Mouse (Mus musculus) lung, postnatal 0 days (tissue): Measurements from ENCODE around the gene Krtap9-3. TPM values are rescaled to one million over a fixed set of nuclear protein-coding genes. Genes with fewer than 3 reads are reported as not detected.
A peak's percentile ranks its signal among the peaks of the same experiment; 100 is the strongest.

Source experiments
- ATAC-seq: fragments of 200-750 bp; cut with Nextera tagmentation; 2 replicates; pipeline ENCODE4 v1.8.0; 2017; ENCODE audit warnings: moderate library complexity
- DNase-seq: peaks from one replicate; pipeline ENCODE4 v3.0.0-alpha.2; 2016; ENCODE audit warnings: low spot score
- H3K27ac ChIP-seq: fragments of 300-500 bp; sonication (generic); 2 replicates; pipeline ENCODE4 v1.5.1; 2014; ENCODE audit warnings: antibody characterized with exemption, mild to moderate bottlenecking, low read length, mixed read lengths
- H3K27me3 ChIP-seq: fragments of 300-500 bp; sonication (generic); replicated peaks from 2 replicates; pipeline ENCODE4 v1.6.1; 2014; ENCODE audit warnings: low read length, mixed read lengths; ENCODE audit not compliant: insufficient read depth
- H3K36me3 ChIP-seq: fragments of 300-500 bp; sonication (generic); 2 replicates; pipeline ENCODE4 v1.6.1; 2014; ENCODE audit warnings: low read length, mixed read lengths; ENCODE audit not compliant: insufficient read depth
- H3K4me1 ChIP-seq: fragments of 300-500 bp; sonication (generic); 2 replicates; pipeline ENCODE4 v1.6.1; 2014; ENCODE audit warnings: antibody characterized with exemption, low read depth, low read length, mixed read lengths; ENCODE audit not compliant: insufficient read depth
- H3K4me2 ChIP-seq: fragments of 300-500 bp; sonication (generic); replicated peaks from 2 replicates; pipeline ENCODE4 v1.6.1; 2014; ENCODE audit warnings: low read depth, mild to moderate bottlenecking, low read length, moderate library complexity, mixed read lengths
- H3K4me3 ChIP-seq: fragments of 300-500 bp; sonication (generic); 2 replicates; pipeline ENCODE4 v1.5.1; 2014; ENCODE audit warnings: low read depth, low read length
- H3K9ac ChIP-seq: fragments of 300-500 bp; sonication (generic); replicated peaks from 2 replicates; pipeline ENCODE4 v1.6.1; 2014; ENCODE audit warnings: low read depth, mild to moderate bottlenecking
- H3K9me3 ChIP-seq: fragments of 300-500 bp; sonication (generic); 2 replicates; pipeline ENCODE4 v1.6.1; 2016; ENCODE audit warnings: low read length, mixed read lengths
- CTCF ChIP-seq: IDR thresholded peaks from 2 replicates; pipeline ENCODE4 v1.5.1; 2016; ENCODE audit warnings: antibody characterized with exemption, mild to moderate bottlenecking
- EP300 ChIP-seq: IDR thresholded peaks from 2 replicates; pipeline ENCODE4 v1.6.1; 2016; ENCODE audit warnings: antibody characterized with exemption, mild to moderate bottlenecking, control low read depth
- WGBS: fragments of 180-500 bp; shearing (Covaris S2); extraction: QIAGEN DNeasy Blood & Tissue Kit; methylation state at CpG from one replicate; pipeline ENCODE4 v1.1.7; 2014; 5-methylcytosine and 5-hydroxymethylcytosine counted together
- polyA plus RNA-seq: library from polyadenylated mRNA; unstranded; fragments of >200 nt; fragmentation: Nextera tagmentation; extraction: Ambion mirVana; gene quantifications from 2 replicates; pipeline ENCODE4 v1.2.1, GENCODE M21; 2015

The Krtap9-3 gene
- polyA plus RNA-seq, 1 experiment from 2014 or later = not detected

DNA sequence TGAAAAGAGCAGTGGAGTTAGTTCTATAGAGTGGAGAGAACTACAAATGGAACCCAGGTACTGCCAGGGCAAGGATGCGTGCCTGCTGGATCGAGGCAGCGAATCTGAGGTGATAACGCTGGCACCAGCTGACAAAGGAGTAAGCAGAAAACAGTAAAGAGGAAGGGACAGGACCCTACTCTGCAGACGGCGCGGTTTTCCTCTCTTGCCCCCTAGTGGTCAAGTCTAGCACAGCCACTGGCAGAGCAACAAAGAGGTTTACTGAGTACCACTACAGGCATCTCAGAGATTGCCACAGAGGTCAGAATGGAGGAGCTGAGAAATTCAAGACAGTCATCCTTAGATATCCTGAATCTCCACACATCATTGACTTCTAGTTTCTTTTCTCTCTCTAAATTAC lies 23.8 kb downstream of the Krtap9-3 start:
- Histone ChIP-seq H3K27me3 (no peaks in the 10 kb centered on the region), H3K27ac (no peak overlapping the region), H3K4me2 (peak overlapping the region; percentile 32; the same call in 1 of the 2 replicates), H3K4me1 (no peaks in the 10 kb centered on the region), H3K36me3 (no peaks in the 10 kb centered on the region), H3K4me3 (no peak overlapping the region), H3K9me3 (no peaks in the 10 kb centered on the region), H3K9ac (no peak overlapping the region)
- TF ChIP-seq EP300 (no peak), CTCF (peak; percentile 92)
- WGBS = 0% methylated on average over 7 of the region's 7 CpGs
- peak; percentile 77 for ATAC-seq
- peak; percentile 83 for DNase-seq

DNA sequence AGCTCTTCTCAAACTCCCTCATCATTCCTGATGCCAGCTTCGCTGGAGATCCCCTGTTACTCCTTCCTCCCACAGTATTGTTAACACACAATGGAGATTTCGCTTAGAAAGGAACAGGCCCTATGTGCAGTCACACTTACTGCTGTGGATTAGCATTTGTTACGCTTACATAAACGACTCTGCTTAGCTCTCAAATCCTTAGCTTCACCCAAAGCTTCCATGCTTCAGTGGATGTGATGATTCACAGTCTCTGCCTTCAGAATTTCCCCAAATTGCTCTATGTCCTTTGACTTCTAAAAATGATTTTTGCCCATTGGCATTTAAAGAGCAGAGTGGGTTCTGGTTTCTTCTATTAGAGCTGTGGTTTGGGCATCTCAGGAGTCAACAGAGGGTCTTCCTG lies 24.7 kb downstream of the Krtap9-3 start:
- Histone ChIP-seq H3K4me3 (no peak overlapping the region), H3K27ac (no peak overlapping the region), H3K4me1 (no peaks in the 10 kb centered on the region), H3K9me3 (no peaks in the 10 kb centered on the region), H3K9ac (no peak overlapping the region), H3K27me3 (no peaks in the 10 kb centered on the region), H3K4me2 (no peak overlapping the region), H3K36me3 (no peaks in the 10 kb centered on the region)
- 60% methylated on average over 4 of the region's 4 CpGs for WGBS
- TF ChIP-seq EP300 = no peak
- TF ChIP-seq CTCF = no peak
- DNase-seq (no peak), ATAC-seq (no peak)

DNA sequence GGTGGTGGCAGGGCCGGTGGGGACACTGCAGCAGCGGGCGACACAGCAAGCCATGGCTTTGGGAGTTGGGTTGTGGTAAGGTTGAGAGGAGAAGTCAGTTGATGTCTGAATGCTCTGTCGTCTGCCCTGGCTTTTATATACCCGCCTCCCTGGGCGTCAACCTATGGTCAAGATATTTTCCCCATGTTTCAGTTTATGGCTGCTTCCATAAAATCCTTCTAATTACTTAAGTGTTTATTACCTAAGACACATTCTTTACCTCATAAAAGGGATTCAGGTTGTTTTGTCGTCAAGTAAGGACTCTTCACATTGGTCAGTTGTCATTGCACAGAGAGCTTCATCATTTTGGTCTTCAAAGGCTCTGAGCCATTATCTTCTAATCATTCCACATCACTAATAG lies 31.4 kb downstream of the Krtap9-3 start, which contains the start of gene Krtap3-1:
Gene Krtap3-1, minus strand, starts transcription at position 101 of the 400 bp plus-strand sequence.
- WGBS = 94% methylated on average over 7 of the region's 7 CpGs
- Histone ChIP-seq H3K4me2 (no peak within 1 kb of the TSS), H3K4me1 (no peaks in the 10 kb centered on the region), H3K9me3 (no peaks in the 10 kb centered on the region), H3K4me3 (no peak within 1 kb of the TSS), H3K9ac (no peak within 1 kb of the TSS), H3K36me3 (no peaks in the 10 kb centered on the region), H3K27ac (no peak within 1 kb of the TSS), H3K27me3 (no peaks in the 10 kb centered on the region)
- DNase-seq = no peak
- TF ChIP-seq CTCF (no peak), EP300 (no peak)
- ATAC-seq = no peak

DNA sequence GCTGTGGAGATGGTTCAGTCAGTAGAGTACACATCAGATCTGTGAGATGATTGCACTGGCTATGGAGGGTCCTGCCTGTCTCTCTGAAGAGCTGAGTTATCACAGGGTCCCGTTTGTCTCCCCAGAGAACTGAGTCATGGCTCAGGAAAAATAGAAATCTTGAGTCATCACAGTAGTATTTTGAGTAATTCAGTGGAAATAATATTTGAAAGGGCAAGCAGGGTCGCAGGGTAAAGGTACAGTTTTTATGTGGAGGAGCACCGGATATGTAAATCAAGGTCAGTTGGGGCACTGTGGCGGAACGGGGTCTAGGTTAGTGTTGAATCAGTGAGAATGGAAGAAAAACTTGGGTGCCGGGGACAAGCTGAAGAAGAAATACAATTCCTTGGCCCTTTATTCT lies 35.3 kb downstream of the Krtap9-3 start:
- Histone ChIP-seq H3K9ac (no peak overlapping the region), H3K4me2 (no peak overlapping the region), H3K27me3 (no peaks in the 10 kb centered on the region), H3K36me3 (no peaks in the 10 kb centered on the region), H3K27ac (no peak overlapping the region), H3K9me3 (no peaks in the 10 kb centered on the region), H3K4me1 (no peaks in the 10 kb centered on the region), H3K4me3 (no peak overlapping the region)
- WGBS = 77% methylated on average over 6 of the region's 6 CpGs
- no peak for TF ChIP-seq CTCF
- no peak for TF ChIP-seq EP300
- ATAC-seq (no peak), DNase-seq (no peak)

DNA sequence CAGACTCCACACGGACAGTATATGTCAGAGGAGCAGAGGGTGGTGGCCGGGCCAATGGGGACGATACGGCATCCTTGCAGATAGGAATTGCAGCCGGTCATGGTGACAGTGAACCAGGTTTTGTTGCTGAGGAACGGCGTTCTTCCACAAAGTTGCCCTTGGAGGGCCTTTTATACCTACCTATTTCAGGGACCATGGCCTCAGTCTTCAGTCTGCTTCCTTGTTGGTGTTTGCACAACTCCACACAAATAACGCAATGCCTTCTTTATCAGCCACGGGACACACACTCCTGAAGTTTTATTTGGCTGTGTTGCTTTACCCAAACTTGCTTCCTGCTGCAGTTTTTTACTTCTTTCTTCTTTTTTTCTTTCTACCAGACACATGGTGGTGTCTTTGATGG lies 38.5 kb downstream of the Krtap9-3 start, which contains the start of gene Gm11939:
Gene Gm11939, minus strand, starts transcription at position 101 of the 400 bp plus-strand sequence.
- H3K4me1 ChIP-seq = no peaks in the 10 kb centered on the region
- H3K27ac ChIP-seq = no peak within 1 kb of the TSS
- no peaks in the 10 kb centered on the region for H3K9me3 ChIP-seq
- TF ChIP-seq CTCF (no peak), EP300 (no peak)
- H3K4me3 ChIP-seq = no peak within 1 kb of the TSS
- no peaks in the 10 kb centered on the region for H3K36me3 ChIP-seq
- ATAC-seq = no peak
- no peak within 1 kb of the TSS for H3K9ac ChIP-seq
- no peaks in the 10 kb centered on the region for H3K27me3 ChIP-seq
- 82% methylated on average over 9 of the region's 9 CpGs for WGBS
- H3K4me2 ChIP-seq = no peak within 1 kb of the TSS
- DNase-seq = no peak

DNA sequence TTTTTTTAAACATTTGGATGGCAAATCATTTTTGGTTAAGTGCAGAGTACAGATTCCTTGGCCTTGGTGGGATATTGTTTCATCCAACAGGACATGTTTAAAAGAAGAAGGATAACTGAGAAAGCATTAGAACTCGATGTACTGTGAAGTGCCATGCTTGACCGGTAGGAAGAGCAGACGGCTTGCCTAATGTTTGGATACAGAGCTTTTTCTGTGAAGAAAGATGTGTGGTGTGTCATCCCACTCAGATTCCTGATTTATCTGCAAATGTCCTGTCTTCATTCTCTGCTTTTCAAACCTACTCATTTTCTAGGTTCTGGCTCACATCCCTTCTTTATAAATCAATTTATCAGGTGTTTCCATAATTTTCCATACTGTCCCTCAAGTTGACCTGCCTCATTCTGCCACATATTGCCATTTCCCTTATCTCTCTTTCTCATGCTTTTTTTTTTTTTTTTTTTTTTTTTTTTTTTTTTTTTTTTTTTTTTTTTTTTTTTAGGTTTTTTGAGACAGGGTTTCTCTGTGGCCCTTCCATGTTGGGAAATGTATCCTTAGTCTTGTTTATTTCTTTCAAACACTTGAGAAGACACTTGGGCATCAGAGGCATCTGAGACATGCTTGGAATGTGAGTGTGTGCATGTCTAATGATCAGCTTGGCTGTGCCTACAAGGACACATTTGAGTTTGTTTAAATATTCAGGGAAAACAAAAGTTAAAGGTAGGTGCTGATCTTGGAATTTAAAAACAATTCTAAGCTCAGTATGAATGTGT lies 39.7 kb downstream of the Krtap9-3 start:
- no peak for ATAC-seq
- Histone ChIP-seq H3K36me3 (no peaks in the 10 kb centered on the region), H3K27ac (no peak overlapping the region), H3K27me3 (no peaks in the 10 kb centered on the region), H3K4me2 (no peak overlapping the region), H3K9ac (no peak overlapping the region), H3K4me1 (no peaks in the 10 kb centered on the region), H3K4me3 (no peak overlapping the region), H3K9me3 (no peaks in the 10 kb centered on the region)
- TF ChIP-seq CTCF (no peak), EP300 (peak; percentile 61; the same call in 1 of the 2 replicates)
- DNase-seq = peak; percentile 7
- WGBS = 51% methylated on average over 3 of the region's 3 CpGs
